Mouse (Mus musculus) forebrain, embryonic 11.5 days (tissue): ENCODE results near the gene Immp2l. TPM values are rescaled to one million over a fixed set of nuclear protein-coding genes. Genes with fewer than 3 reads are reported as not detected.
A peak's percentile ranks its signal among the peaks of the same experiment; 100 is the strongest.

Experiments
- ATAC-seq: fragments of 200-750 bp; cut with Nextera tagmentation; replicated peaks from 2 replicates; pipeline ENCODE4 v1.8.0; 2017; ENCODE audit warnings: moderate TSS enrichment; ENCODE audit not compliant: low FRiP score
- DNase-seq: peaks from one replicate; pipeline ENCODE4 v3.0.0-alpha.2; 2017; ENCODE audit warnings: low spot score
- H3K27ac ChIP-seq: fragments of 300-500 bp; sonication (generic); 2 replicates; pipeline ENCODE4 v1.5.1; 2014; ENCODE audit warnings: low read depth, low read length
- H3K27me3 ChIP-seq: fragments of 300-500 bp; sonication (generic); 2 replicates; pipeline ENCODE4 v1.6.1; 2014; ENCODE audit warnings: mild to moderate bottlenecking, low read length, mixed read lengths; ENCODE audit not compliant: control insufficient read depth, insufficient read depth
- H3K36me3 ChIP-seq: fragments of 300-500 bp; sonication (generic); 2 replicates; pipeline ENCODE4 v1.6.1; 2014; ENCODE audit warnings: mild to moderate bottlenecking, low read length, moderate library complexity, mixed read lengths; ENCODE audit not compliant: control insufficient read depth, insufficient read depth
- H3K4me1 ChIP-seq: fragments of 300-500 bp; sonication (generic); replicated peaks from 2 replicates; pipeline ENCODE4 v1.6.1; 2014; ENCODE audit warnings: low read length, mixed read lengths; ENCODE audit not compliant: control insufficient read depth, insufficient read depth
- H3K4me2 ChIP-seq: fragments of 300-500 bp; sonication (generic); 2 replicates; pipeline ENCODE4 v1.6.1; 2014; ENCODE audit warnings: low read depth, mild to moderate bottlenecking, low read length, moderate library complexity, mixed read lengths; ENCODE audit not compliant: severe bottlenecking
- H3K4me3 ChIP-seq: fragments of 300-500 bp; sonication (generic); 2 replicates; pipeline ENCODE4 v1.5.1; 2014; ENCODE audit warnings: low read depth, low read length
- H3K9ac ChIP-seq: fragments of 300-500 bp; sonication (generic); 2 replicates; pipeline ENCODE4 v1.6.1; 2014; ENCODE audit warnings: low read length
- H3K9me3 ChIP-seq: fragments of 300-500 bp; sonication (generic); 2 replicates; pipeline ENCODE4 v1.6.1; 2016; ENCODE audit warnings: low read length, mixed read lengths; ENCODE audit not compliant: control insufficient read depth
- WGBS: fragments of 180-500 bp; shearing (Covaris S2); extraction: QIAGEN DNeasy Blood & Tissue Kit; methylation state at CpG from one replicate; pipeline ENCODE4 v1.1.7; 2014; 5-methylcytosine and 5-hydroxymethylcytosine counted together
- polyA plus RNA-seq: library from polyadenylated mRNA; unstranded; fragments of >200 nt; fragmentation: Nextera tagmentation; extraction: Ambion mirVana; gene quantifications from 2 replicates; pipeline ENCODE4 v1.2.1, GENCODE M21; 2014

Gene Immp2l
- polyA plus RNA-seq, 1 experiment from 2014 or later, result 10.9 TPM

GRCm38 (mm10) chr12:41182856-41183255, 159.0 kb downstream of the Immp2l start:
- Histone ChIP-seq H3K4me2 (no peak overlapping the region), H3K4me1 (no peaks in the 10 kb centered on the region), H3K36me3 (no peaks in the 10 kb centered on the region), H3K4me3 (no peak overlapping the region), H3K27me3 (no peaks in the 10 kb centered on the region), H3K27ac (no peak overlapping the region), H3K9ac (no peak overlapping the region), H3K9me3 (no peaks in the 10 kb centered on the region)
- ATAC-seq, result no peak
- DNase-seq, result no peak

GRCm38 (mm10) chr12:41185060-41185459, 161.2 kb downstream of the Immp2l start:
- no peak overlapping the region for H3K9ac ChIP-seq
- no peaks in the 10 kb centered on the region for H3K9me3 ChIP-seq
- H3K4me1 ChIP-seq, result no peaks in the 10 kb centered on the region
- no peak for ATAC-seq
- H3K36me3 ChIP-seq, result no peaks in the 10 kb centered on the region
- DNase-seq, result no peak
- H3K27ac ChIP-seq, result no peak overlapping the region
- H3K27me3 ChIP-seq, result no peaks in the 10 kb centered on the region
- 88% methylated on average over 4 of the region's 4 CpGs for WGBS
- H3K4me3 ChIP-seq, result no peak overlapping the region
- no peak overlapping the region for H3K4me2 ChIP-seq

DNA sequence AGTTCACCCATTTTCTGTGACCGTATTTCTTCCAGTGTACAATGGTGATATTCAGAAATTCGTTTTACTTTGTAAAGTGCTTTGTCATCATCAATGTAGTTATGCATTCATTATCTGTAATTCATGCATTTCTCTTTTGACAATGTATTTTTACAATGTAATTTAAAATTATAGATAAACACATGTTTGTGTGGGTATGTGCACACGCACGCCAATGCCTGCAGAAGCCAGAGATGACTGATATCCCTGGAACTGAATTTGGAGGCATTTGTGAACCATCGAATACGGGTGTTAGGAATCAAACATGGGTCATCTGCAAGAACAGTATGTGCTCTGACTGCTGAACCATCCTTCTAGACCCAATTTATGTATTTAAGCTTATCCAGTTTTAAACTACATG, 161.6 kb downstream of the Immp2l start:
- Histone ChIP-seq H3K4me3 (no peak overlapping the region), H3K36me3 (no peaks in the 10 kb centered on the region), H3K4me1 (no peaks in the 10 kb centered on the region), H3K27ac (no peak overlapping the region), H3K4me2 (no peak overlapping the region), H3K9me3 (no peaks in the 10 kb centered on the region), H3K27me3 (no peaks in the 10 kb centered on the region), H3K9ac (no peak overlapping the region)
- 91% methylated on average over 6 of the region's 6 CpGs for WGBS
- ATAC-seq, result no peak
- DNase-seq, result no peak

DNA sequence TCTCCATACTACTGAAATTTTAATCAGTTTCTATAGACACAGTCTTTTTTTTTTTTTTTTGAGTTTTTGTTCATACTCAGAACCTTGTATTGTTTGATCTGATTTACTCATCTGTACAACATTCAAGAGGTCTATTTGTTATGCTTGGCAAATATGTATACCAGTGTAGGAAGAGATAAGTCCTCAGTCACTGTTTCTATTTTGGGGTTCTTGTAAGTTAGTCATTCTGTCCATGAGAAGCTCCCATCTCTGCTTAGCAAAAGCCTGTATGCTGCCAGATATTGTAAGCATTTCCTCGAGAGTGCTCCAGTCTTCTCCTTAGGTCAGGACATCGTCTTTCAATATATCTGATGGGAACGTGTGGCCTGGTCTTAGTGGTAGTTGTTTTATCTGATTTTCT, 168.9 kb downstream of the Immp2l start:
- H3K27ac ChIP-seq, result no peak overlapping the region
- no peaks in the 10 kb centered on the region for H3K36me3 ChIP-seq
- no peak overlapping the region for H3K9ac ChIP-seq
- no peaks in the 10 kb centered on the region for H3K27me3 ChIP-seq
- H3K4me2 ChIP-seq, result no peak overlapping the region
- DNase-seq (no peak), ATAC-seq (no peak)
- no peaks in the 10 kb centered on the region for H3K9me3 ChIP-seq
- 91% methylated on average over 3 of the region's 3 CpGs for WGBS
- no peaks in the 10 kb centered on the region for H3K4me1 ChIP-seq
- H3K4me3 ChIP-seq, result no peak overlapping the region

DNA sequence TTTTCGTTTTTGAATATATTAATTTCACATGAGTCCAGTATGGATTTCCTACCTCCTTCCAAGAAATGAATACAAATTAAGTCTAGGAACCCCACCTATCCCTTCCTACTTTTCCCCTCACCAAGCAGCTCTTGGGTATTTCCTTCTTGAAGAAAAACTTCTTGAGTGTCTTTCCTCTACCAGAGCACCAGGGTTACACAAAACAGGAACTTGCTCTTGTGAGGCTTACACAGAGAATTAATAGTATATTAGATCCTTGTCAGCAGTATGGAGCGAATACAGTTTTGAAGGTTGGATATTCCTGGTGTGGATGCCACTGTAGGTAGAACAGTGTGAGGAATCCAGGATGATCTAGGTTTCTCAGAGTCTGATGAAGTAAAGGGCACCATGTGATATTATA, 172.5 kb downstream of the Immp2l start:
- Histone ChIP-seq H3K9me3 (no peaks in the 10 kb centered on the region), H3K36me3 (no peaks in the 10 kb centered on the region), H3K9ac (no peak overlapping the region), H3K4me1 (no peaks in the 10 kb centered on the region), H3K27ac (no peak overlapping the region), H3K4me2 (no peak overlapping the region), H3K4me3 (no peak overlapping the region), H3K27me3 (no peaks in the 10 kb centered on the region)
- DNase-seq (no peak), ATAC-seq (no peak)
- 95% methylated on average over 2 of the region's 2 CpGs for WGBS

DNA sequence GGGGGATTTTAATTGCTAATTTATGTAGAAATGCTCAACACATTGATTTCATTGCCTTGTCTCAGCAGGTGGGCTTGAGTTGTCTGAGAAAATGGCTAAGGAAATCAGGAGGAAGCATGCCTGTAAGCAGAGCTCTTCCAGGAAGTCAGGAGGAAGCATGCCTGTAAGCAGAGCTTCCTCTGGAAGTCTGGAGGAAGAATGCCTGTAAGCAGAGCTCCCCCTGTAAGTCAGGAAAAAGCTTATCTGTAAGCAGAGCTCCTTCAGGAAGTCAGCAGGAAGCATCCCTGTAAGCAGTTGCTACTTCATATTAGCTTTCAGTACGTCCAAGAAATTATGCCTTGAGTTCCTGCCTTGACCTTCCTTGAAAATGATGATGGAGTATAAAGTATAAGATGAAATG, 191.3 kb downstream of the Immp2l start:
- Histone ChIP-seq H3K9ac (no peak overlapping the region), H3K4me2 (no peak overlapping the region), H3K4me3 (no peak overlapping the region), H3K4me1 (no peaks in the 10 kb centered on the region; the same call in 1 of the 2 replicates), H3K9me3 (no peaks in the 10 kb centered on the region), H3K36me3 (no peaks in the 10 kb centered on the region), H3K27ac (no peak overlapping the region), H3K27me3 (no peaks in the 10 kb centered on the region)
- DNase-seq, result no peak
- ATAC-seq, result no peak
- 60% methylated on average over 1 of the region's 1 CpGs for WGBS

- no peak overlapping the region for H3K4me2 ChIP-seq
- H3K4me3 ChIP-seq, result no peak overlapping the region
- H3K9me3 ChIP-seq, result no peaks in the 10 kb centered on the region
- no peak overlapping the region for H3K9ac ChIP-seq
- H3K4me1 ChIP-seq, result no peaks in the 10 kb centered on the region
- whole genome bisulfite sequencing, result 73% methylated on average over 3 of the region's 3 CpGs
- H3K27me3 ChIP-seq, result no peaks in the 10 kb centered on the region
- H3K27ac ChIP-seq, result no peak overlapping the region
- no peak for DNase-seq
- ATAC-seq, result no peak
- no peaks in the 10 kb centered on the region for H3K36me3 ChIP-seq
Measured at GRCm38 (mm10) chr12:41221893-41222292, 198.0 kb downstream of the Immp2l start.

DNA sequence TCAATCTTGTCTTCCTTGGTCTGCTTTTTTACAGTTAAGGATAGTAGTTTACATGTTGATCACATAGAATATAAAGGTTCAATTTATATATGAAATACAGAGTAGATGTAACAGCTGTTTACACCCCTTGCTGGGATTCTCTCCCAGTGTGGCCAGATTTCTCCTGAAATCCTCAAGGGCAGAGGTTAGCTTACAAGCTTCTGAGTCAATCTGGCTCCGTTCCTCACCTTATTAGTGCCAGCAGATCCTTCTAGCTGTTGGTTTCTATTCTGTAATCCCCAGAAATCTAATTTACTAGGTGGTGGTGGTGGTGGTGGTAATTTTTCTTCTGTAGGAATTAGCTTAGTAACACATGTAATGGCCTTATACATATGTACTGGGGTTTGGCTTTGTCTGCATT, 199.8 kb downstream of the Immp2l start:
- H3K27ac ChIP-seq, result no peak overlapping the region
- H3K9ac ChIP-seq, result no peak overlapping the region
- WGBS, result 74% methylated on average over 1 of the region's 1 CpGs
- H3K9me3 ChIP-seq, result no peaks in the 10 kb centered on the region
- H3K4me1 ChIP-seq, result no peaks in the 10 kb centered on the region
- no peak overlapping the region for H3K4me3 ChIP-seq
- ATAC-seq (no peak), DNase-seq (no peak)
- H3K36me3 ChIP-seq, result no peaks in the 10 kb centered on the region
- H3K27me3 ChIP-seq, result no peaks in the 10 kb centered on the region
- no peak overlapping the region for H3K4me2 ChIP-seq

- DNase-seq, result peak; percentile 44
- no peak overlapping the region for H3K27ac ChIP-seq
- 55% methylated on average over 4 of the region's 4 CpGs for WGBS
- no peaks in the 10 kb centered on the region for H3K27me3 ChIP-seq
- H3K4me2 ChIP-seq, result no peak overlapping the region
- no peak overlapping the region for H3K4me3 ChIP-seq
- H3K36me3 ChIP-seq, result no peaks in the 10 kb centered on the region
- H3K9me3 ChIP-seq, result no peaks in the 10 kb centered on the region
- no peak overlapping the region for H3K9ac ChIP-seq
- no peak for ATAC-seq
- H3K4me1 ChIP-seq, result no peaks in the 10 kb centered on the region
Measured at GRCm38 (mm10) chr12:41224538-41224937, 200.6 kb downstream of the Immp2l start.
